Mouse (Mus musculus) cerebellum, postnatal 10 days (tissue): ENCODE results near the gene Ctps.
A peak's percentile ranks its signal among the peaks of the same experiment; 100 is the strongest.

Experiments
- DNase-seq, 2 experiments: peaks; one replicate each; pipeline ENCODE4 v3.0.0; 2021; ENCODE audit warnings: mixed read lengths in 2 of 2

Ctps gene

GRCm38 (mm10) chr4:120570438-120571069, 478 bp upstream of the Ctps start:
- DNase-seq: no peak

- DNase-seq: peak in 1 of 2 experiments; percentile 16
These were observed 1.1 kb downstream of the Ctps start for GRCm38 (mm10) chr4:120569025-120569424.

- DNase-seq: no peak
These were observed 2.1 kb downstream of the Ctps start for GRCm38 (mm10) chr4:120568005-120568404.

- no peak for DNase-seq
These were observed 4.3 kb downstream of the Ctps start for GRCm38 (mm10) chr4:120565726-120566125.

GRCm38 (mm10) chr4:120556592-120556991, 13.5 kb downstream of the Ctps start:
- DNase-seq: no peak

GRCm38 (mm10) chr4:120544896-120545295, 25.2 kb downstream of the Ctps start:
- DNase-seq: no peak

- no peak for DNase-seq
These were observed 31.4 kb downstream of the Ctps start for GRCm38 (mm10) chr4:120538664-120539063.

GRCm38 (mm10) chr4:120531986-120532385, 38.1 kb downstream of the Ctps start, which contains the start of gene Slfnl1:
TSS of gene Slfnl1 (plus strand) at chr4:120532231.
- DNase-seq: no peak

- no peak for DNase-seq
These were observed 41.9 kb downstream of the Ctps start for GRCm38 (mm10) chr4:120528171-120528570.

- no peak for DNase-seq
These were observed 47.0 kb downstream of the Ctps start for GRCm38 (mm10) chr4:120523092-120523491.

GRCm38 (mm10) chr4:120522351-120522750, 47.7 kb downstream of the Ctps start:
- no peak for DNase-seq

GRCm38 (mm10) chr4:120521761-120522160, 48.3 kb downstream of the Ctps start:
- no peak for DNase-seq

- DNase-seq: no peak
These were observed 52.7 kb downstream of the Ctps start for GRCm38 (mm10) chr4:120517335-120517734.

- DNase-seq: no peak
These were observed 53.2 kb downstream of the Ctps start for GRCm38 (mm10) chr4:120516907-120517306.

- DNase-seq: no peak
These were observed 53.6 kb downstream of the Ctps start for GRCm38 (mm10) chr4:120516491-120516890.

- DNase-seq: no peak
These were observed 55.7 kb downstream of the Ctps start for GRCm38 (mm10) chr4:120514366-120514765.

GRCm38 (mm10) chr4:120511203-120511602, 58.9 kb downstream of the Ctps start:
- no peak for DNase-seq

GRCm38 (mm10) chr4:120506955-120507354, 63.1 kb downstream of the Ctps start:
- DNase-seq: no peak
